ENCODE assay signal across 39 mouse cellular contexts in genomic region chr6:28411236-28411635, GRCm38 (mm10). TPM values are rescaled to one million over a fixed set of nuclear protein-coding genes. Genes with fewer than 3 reads are reported as not detected.
"Had no signal": no experiment of that assay in that cellular context is flagged by ENCODE, and none has a peak within 500 bp of the region (broad histone marks: within the 10 kb centered on the region; RNA-seq: fewer than 3 reads in every experiment).

No protein-coding gene starts in this region.

- H3K4me2 ChIP-seq: heart, embryonic 12.5 days; hindbrain, embryonic 12.5 days; hindbrain, embryonic 14.5 days; intestine, embryonic 15.5 days; limb, embryonic 12.5 days; liver, embryonic 11.5 days; liver, embryonic 13.5 days had no signal

- DNase-seq: gastrocnemius, postnatal 14 days; gastrocnemius, postnatal 36 days; heart, adult 18-20 months; heart, postnatal 10 days; heart, postnatal 4 days; kidney, adult 18-20 months; kidney, adult 8-10 months; kidney, postnatal 10 days; kidney, postnatal 25 days; kidney, postnatal 4 days; liver; liver, embryonic 13.5 days had no signal

- H3K27ac ChIP-seq: heart, embryonic 10.5 days; hindbrain, embryonic 10.5 days; hindbrain, embryonic 12.5 days; hindbrain, embryonic 14.5 days; intestine, embryonic 15.5 days; layer of hippocampus, adult 2 months; left cerebral cortex, adult 2 months; limb, embryonic 10.5 days; limb, embryonic 12.5 days; liver, embryonic 13.5 days had no signal

- H3K27me3 ChIP-seq: heart, embryonic 12.5 days; hindbrain, embryonic 12.5 days; intestine, embryonic 15.5 days; limb, embryonic 12.5 days; liver, embryonic 13.5 days had no signal

- ATAC-seq: hindbrain, embryonic 16.5 days; inflammation-experienced regulatory T-cells, adult 6 months; intestine, embryonic 15.5 days; intestine, postnatal 0 days had no signal

- H3K4me3 ChIP-seq: heart, embryonic 10.5 days; heart, embryonic 12.5 days; hindbrain, embryonic 10.5 days; hindbrain, embryonic 12.5 days; intestine, embryonic 15.5 days; layer of hippocampus, adult 2 months; left cerebral cortex, adult 2 months; limb, embryonic 10.5 days; limb, embryonic 12.5 days; liver, embryonic 13.5 days had no signal

- H3K36me3 ChIP-seq: intestine, embryonic 15.5 days had no signal

- H3K9me3 ChIP-seq: heart, embryonic 10.5 days; heart, embryonic 12.5 days; hindbrain, embryonic 10.5 days; hindbrain, embryonic 12.5 days; intestine, embryonic 15.5 days; limb, embryonic 10.5 days; limb, embryonic 12.5 days; liver, embryonic 13.5 days had no signal

- H3K9ac ChIP-seq: heart, embryonic 12.5 days; hindbrain, embryonic 12.5 days; hindbrain, embryonic 14.5 days; intestine, embryonic 15.5 days; limb, embryonic 12.5 days; liver, embryonic 13.5 days had no signal

- H3K4me1 ChIP-seq: heart, embryonic 10.5 days; heart, embryonic 12.5 days; hindbrain, embryonic 10.5 days; hindbrain, embryonic 12.5 days; intestine, embryonic 15.5 days; limb, embryonic 10.5 days; limb, embryonic 12.5 days; liver, embryonic 13.5 days had no signal

RNA-seq across cellular contexts. Expression of gene Fscn3, which starts 16.4 kb away (rescaled TPM):
- total RNA-seq: gastrocnemius, adult 8-10 months; gastrocnemius, postnatal 14 days; gastrocnemius, postnatal 36 days; heart, adult 18-20 months; heart, adult 8-10 months; heart, postnatal 10 days; heart, postnatal 25 days; heart, postnatal 4 days; layer of hippocampus, adult 2 months; layer of hippocampus, postnatal 10 days; layer of hippocampus, postnatal 25 days; left cerebral cortex, adult 2 months; left cerebral cortex, postnatal 14 days; left cerebral cortex, postnatal 36 days had no signal
- polyA plus RNA-seq: heart, embryonic 10.5 days; heart, embryonic 12.5 days; heart, embryonic 14.5 days; heart, embryonic 16.5 days; hindbrain, embryonic 10.5 days; hindbrain, embryonic 12.5 days; hindbrain, embryonic 14.5 days; hindbrain, embryonic 16.5 days; intestine, embryonic 15.5 days; intestine, postnatal 0 days; kidney, embryonic 14.5 days; kidney, embryonic 16.5 days; limb, embryonic 10.5 days; limb, embryonic 12.5 days had no signal

RNA-seq across cellular contexts. Expression of gene Pax4, which starts 37.9 kb away (rescaled TPM):
- total RNA-seq: gastrocnemius, adult 8-10 months; gastrocnemius, postnatal 14 days; gastrocnemius, postnatal 36 days; heart, adult 18-20 months; heart, adult 8-10 months; heart, postnatal 10 days; heart, postnatal 25 days; heart, postnatal 4 days; layer of hippocampus, adult 2 months; layer of hippocampus, postnatal 10 days; layer of hippocampus, postnatal 25 days; left cerebral cortex, adult 2 months; left cerebral cortex, postnatal 14 days; left cerebral cortex, postnatal 36 days had no signal
- polyA plus RNA-seq: gonadal fat pad, adult 2 months; heart, embryonic 10.5 days; heart, embryonic 12.5 days; heart, embryonic 14.5 days; heart, embryonic 16.5 days; hindbrain, embryonic 10.5 days; hindbrain, embryonic 12.5 days; hindbrain, embryonic 14.5 days; hindbrain, embryonic 16.5 days; inflammation-experienced regulatory T-cells, adult 6 months; kidney, embryonic 14.5 days; kidney, embryonic 16.5 days; limb, embryonic 10.5 days; limb, embryonic 12.5 days; limb, embryonic 14.5 days; liver, embryonic 13.5 days had no signal
